Mouse (Mus musculus): ENCODE data around the gene Trp53rkb.

Trp53rkb gene

DNA sequence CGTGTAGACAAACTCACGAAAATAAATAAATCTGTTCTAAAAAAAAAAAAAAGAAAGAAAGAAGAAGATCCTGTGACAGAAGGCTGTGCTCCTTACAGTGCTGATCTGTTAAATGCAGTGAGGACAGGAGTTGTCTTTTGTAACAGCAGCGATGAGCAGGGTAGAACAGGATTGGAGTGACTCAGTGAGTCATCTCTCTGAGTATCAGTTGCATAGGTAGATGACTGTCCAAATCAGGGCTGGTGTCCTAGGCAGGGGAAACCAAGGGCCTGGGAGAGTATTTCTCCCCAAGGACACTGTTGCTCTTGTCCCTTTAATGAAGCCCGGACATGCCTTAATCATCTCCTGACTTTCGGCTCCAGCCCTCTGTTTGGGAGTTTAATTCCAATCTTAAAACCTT, 17.2 kb downstream of the Trp53rkb start:
- Histone ChIP-seq H3K27me3 (ENCODE audit: control insufficient read depth, insufficient read depth, low read length, poor library complexity, severe bottlenecking) (no peaks in the 10 kb centered on the region), H3K36me3 (ENCODE audit: control insufficient read depth, insufficient read depth, low read length, poor library complexity, severe bottlenecking) (no peaks in the 10 kb centered on the region)
- DNase-seq (ENCODE audit: low read depth, low spot score) = no peak

DNA sequence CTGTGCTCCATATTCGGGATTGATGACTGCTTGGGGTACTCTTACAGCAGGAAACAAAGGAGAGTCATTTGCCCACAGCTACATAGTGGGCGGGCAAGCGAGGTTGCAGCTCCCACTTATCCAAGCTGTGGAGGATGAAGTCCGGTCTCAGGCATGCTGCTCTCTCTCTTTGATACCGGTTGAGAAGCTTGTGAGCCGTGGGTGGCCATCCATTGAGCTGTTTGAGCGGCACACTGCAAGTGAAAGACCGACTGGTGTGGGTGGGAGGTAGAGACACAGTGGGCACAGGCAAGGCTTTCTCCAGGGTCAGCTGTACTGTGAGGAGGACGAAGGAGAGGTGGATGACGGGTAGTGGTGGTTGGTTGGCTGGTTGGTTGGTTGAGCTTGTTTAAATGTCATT, 18.5 kb downstream of the Trp53rkb start:
- no peak for DNase-seq (ENCODE audit: low read depth, low spot score)
- no peaks in the 10 kb centered on the region for H3K36me3 ChIP-seq (ENCODE audit: control insufficient read depth, insufficient read depth, low read length, poor library complexity, severe bottlenecking)
- H3K27me3 ChIP-seq (ENCODE audit: control insufficient read depth, insufficient read depth, low read length, poor library complexity, severe bottlenecking) = no peaks in the 10 kb centered on the region

DNA sequence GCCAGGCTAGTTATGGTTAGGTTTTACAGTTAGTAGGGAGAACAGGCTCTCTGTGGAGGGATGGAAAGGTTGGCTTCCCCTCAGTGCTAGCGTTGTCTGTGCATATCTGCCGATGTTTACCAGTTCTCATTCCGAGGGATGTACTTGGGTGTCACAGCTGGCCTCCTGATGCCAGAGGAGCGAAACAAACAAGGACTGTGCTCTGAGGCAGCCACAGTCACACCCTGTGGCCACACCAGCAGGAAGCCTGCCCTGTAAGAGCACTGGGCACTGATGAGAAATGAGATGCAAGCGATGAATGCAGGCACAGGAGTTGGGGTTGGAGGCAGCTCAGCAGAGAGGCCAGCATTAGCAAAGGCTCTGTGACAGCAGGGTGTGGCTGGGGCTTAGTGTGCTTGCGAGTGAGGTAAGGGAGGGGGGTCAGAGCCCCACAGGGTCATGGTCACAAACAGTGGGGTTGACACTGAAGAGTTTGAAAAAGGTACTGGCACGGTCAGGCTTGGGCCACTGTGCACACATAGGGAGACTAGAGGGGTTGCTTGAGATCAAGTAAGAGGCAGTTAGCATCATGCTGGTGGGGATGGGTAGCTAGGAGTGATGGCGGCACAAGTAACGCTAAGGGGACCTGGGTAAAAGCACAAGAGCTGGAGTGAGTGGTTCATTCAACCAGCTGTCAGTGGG, 26.3 kb downstream of the Trp53rkb start:
- no peaks in the 10 kb centered on the region for H3K27me3 ChIP-seq (ENCODE audit: control insufficient read depth, insufficient read depth, low read length, poor library complexity, severe bottlenecking)
- no peaks in the 10 kb centered on the region for H3K36me3 ChIP-seq (ENCODE audit: control insufficient read depth, insufficient read depth, low read length, poor library complexity, severe bottlenecking)
- DNase-seq (ENCODE audit: low read depth, low spot score) = no peak

DNA sequence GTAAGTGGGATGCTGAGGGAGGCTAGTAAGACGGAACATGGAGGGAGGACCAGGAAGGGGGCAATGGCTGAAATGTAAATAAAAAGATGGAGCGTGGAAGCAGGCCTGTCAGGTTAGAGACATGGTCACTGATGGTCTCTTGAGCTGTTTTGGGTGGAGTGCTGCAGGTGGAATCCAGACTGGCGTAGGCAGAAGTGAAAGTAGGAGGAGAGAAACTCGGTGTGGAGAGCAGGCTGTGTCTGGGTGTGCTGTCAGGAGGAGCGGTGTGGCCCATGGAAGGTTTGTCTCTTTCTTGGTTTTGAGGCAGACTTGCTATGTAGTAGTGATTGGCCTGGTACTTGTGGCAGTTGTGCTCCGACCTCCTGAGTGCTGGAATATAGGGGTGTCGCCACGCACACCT, 27.5 kb downstream of the Trp53rkb start:
- peak; percentile 45 for DNase-seq (ENCODE audit: low read depth, low spot score)
- Histone ChIP-seq H3K36me3 (ENCODE audit: control insufficient read depth, insufficient read depth, low read length, poor library complexity, severe bottlenecking) (no peaks in the 10 kb centered on the region), H3K27me3 (ENCODE audit: control insufficient read depth, insufficient read depth, low read length, poor library complexity, severe bottlenecking) (no peaks in the 10 kb centered on the region)

DNA sequence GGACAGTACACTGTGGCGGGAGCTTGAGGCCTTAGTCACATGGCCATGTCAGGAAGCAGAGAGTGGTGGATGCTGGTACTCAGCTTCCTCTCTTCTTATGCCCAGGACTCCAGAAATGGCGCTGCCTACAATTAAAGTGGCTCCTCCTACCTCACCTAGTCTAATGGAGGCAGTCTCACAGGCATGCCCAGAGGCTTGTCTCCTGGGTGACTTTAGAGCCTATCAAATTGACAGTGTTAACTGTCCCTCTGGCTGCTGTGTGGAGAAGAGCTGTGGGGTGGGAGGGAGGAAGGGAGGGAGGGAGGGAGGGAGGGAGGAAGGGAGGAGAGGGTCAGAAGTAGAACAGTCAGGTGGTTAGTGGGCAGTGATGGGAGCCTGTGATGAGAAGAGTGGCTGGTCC, 28.5 kb downstream of the Trp53rkb start:
- peak; percentile 31 for DNase-seq (ENCODE audit: low read depth, low spot score)
- no peaks in the 10 kb centered on the region for H3K36me3 ChIP-seq (ENCODE audit: control insufficient read depth, insufficient read depth, low read length, poor library complexity, severe bottlenecking)
- no peaks in the 10 kb centered on the region for H3K27me3 ChIP-seq (ENCODE audit: control insufficient read depth, insufficient read depth, low read length, poor library complexity, severe bottlenecking)

DNA sequence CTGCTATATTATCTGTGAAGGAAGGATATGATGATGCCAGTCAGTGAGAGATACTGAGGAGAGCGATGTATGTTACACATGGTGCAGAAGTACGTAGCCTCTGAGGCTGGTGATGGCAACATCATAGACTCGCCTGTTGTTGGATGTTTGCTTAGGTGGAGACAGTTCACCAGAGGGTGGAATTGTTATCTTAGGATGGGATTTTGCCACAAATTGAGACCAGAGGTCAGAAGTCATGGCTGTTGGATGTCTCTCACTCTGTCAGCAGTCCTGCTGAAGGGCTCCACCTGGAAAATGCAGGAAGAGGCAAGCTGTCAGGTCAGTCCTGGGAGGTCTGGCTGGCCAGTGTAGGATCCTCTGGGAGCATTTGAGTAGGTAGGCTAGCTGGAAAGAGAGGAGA, 29.1 kb downstream of the Trp53rkb start:
- DNase-seq (ENCODE audit: low read depth, low spot score) = no peak
- H3K36me3 ChIP-seq (ENCODE audit: control insufficient read depth, insufficient read depth, low read length, poor library complexity, severe bottlenecking) = no peaks in the 10 kb centered on the region
- no peaks in the 10 kb centered on the region for H3K27me3 ChIP-seq (ENCODE audit: control insufficient read depth, insufficient read depth, low read length, poor library complexity, severe bottlenecking)

DNA sequence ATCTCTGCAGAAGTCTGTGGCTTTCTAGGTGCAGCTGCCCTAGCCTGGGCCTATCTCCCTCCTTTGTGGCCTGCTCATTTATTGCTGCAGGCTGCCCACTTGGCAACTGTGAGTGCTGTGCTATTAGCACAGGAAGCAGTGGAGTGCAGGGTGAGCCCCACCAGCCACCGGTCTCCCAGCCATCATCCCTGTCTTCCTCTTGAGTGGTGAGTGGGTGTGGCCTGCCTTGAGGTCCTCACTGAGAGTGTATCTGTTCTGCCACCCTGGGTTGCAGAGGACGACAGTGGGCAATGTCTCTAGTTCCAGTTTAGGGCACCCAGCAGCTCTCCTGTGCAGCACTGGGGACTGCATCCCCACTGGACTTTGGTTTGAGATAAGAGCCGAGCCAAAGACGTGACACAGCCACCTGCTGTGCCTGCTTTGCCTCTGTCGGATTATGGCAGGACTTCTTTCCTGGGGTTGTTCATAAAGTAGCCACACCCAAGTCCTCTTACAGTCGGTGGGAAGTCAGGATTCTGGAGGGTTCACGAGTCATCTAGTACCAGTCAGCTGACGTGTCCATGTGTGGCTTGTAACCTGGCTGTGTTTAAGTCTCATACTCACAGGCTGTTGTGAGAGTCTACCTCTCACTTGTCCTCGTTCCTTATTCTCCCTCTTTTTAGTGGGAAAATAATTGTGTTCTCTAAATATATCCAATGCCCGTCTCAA, 29.9 kb downstream of the Trp53rkb start:
- DNase-seq (ENCODE audit: low read depth, low spot score) = no peak
- Histone ChIP-seq H3K27me3 (ENCODE audit: control insufficient read depth, insufficient read depth, low read length, poor library complexity, severe bottlenecking) (no peaks in the 10 kb centered on the region), H3K36me3 (ENCODE audit: control insufficient read depth, insufficient read depth, low read length, poor library complexity, severe bottlenecking) (no peaks in the 10 kb centered on the region)

DNA sequence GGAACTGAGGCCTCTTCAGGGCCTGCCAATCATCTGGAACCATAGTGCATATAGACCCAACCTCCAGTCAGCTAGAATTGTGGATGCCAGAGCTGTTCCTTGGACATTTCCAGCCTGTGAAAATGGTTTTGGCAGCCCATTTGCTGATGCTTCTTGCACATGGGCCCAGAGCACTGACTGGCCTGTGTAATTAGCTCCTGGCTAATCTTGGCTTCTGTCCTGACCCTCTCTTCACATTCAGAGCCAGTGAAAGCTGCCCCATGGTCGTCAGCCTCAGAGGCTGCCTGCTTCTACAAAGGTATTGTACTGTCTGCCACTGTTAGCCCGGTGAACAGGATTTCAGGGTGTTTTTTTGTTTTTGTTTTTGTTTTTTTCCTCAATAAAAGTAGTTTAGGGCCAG, 30.6 kb downstream of the Trp53rkb start:
- Histone ChIP-seq H3K36me3 (ENCODE audit: control insufficient read depth, insufficient read depth, low read length, poor library complexity, severe bottlenecking) (no peaks in the 10 kb centered on the region), H3K27me3 (ENCODE audit: control insufficient read depth, insufficient read depth, low read length, poor library complexity, severe bottlenecking) (no peaks in the 10 kb centered on the region)
- no peak for DNase-seq (ENCODE audit: low read depth, low spot score)

DNA sequence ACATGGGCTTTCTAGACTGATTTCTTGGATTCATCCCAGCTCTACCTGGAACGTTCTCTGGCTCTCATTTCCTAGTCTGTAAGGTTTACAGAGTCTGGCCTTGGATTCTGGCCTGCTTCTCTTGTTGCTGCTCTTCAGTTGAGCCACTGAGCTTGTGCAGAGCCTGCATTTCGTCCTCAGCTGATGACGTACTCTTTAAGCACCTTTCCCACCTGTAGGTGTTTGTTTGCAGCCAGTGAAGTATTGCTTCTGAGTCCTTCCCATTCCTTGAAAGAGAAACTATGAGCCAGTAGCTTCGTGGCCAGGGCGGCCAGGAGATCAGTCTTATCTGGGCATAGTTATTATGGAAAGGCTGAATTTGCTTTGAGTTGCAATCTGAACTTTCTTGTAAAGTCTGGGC, 32.1 kb downstream of the Trp53rkb start:
- Histone ChIP-seq H3K36me3 (ENCODE audit: control insufficient read depth, insufficient read depth, low read length, poor library complexity, severe bottlenecking) (0 out of 2 replicates have a peak, but pooled peaks cover 2% of the 10 kb centered on the region), H3K27me3 (ENCODE audit: control insufficient read depth, insufficient read depth, low read length, poor library complexity, severe bottlenecking) (no peaks in the 10 kb centered on the region)
- DNase-seq (ENCODE audit: low read depth, low spot score) = no peak

DNA sequence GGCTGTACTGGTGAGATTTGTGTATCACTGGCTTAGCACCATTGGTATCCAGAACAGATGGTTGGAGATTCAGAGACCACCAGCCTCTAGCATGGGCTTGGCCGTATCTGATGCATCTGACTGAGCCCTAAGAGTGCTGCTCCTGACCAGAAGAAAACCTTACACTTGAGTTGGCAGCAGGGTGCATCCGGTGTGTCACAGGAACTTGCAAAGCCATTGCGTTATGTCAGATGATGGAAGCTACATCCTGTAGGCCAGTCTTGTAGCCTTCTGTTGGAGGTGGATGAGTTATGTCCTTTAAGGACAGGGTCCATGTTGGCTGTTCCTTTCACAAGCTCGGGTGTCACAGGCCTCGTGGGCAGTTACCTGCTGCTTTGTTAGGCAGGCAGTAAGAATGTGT, 32.7 kb downstream of the Trp53rkb start:
- peak; percentile 29 for DNase-seq (ENCODE audit: low read depth, low spot score)
- Histone ChIP-seq H3K36me3 (ENCODE audit: control insufficient read depth, insufficient read depth, low read length, poor library complexity, severe bottlenecking) (peaks cover 2% of the 10 kb centered on the region; the same call in 1 of the 2 replicates), H3K27me3 (ENCODE audit: control insufficient read depth, insufficient read depth, low read length, poor library complexity, severe bottlenecking) (no peaks in the 10 kb centered on the region)

DNA sequence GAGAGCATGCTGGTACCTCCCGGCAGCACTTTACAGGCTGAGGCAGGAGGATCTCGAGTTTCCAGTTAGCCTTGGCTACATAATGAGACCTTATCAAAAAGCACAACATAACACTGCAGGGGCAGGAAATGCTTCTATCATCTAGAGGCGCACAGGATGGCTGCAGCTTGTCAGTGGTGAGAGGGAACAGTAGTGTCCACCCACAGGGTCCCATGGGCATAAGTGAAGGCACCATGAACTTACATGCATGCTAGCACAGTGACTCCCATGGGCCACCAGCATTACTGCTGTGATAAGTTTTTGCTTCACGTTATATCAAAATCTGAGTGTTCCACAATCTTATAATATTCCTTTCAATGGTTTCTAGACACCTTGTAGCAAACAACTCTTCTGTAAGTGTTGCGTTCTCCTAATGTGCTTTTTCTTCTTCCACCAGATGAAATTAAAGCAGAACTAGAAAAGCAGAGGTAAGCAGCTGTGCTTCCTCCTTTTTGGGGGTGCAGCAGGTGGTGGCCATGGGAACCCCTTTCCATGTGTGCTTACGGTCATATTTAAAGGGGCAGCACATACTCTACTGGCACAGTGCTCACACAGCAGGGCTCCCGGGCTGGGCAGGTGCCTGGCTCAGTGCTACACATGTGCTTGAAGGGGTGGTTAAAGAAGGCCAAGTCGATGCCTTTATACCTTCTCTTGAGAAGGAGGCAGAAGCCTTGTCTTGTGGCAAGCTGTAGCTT, 34.3 kb downstream of the Trp53rkb start:
- peaks cover 3% of the 10 kb centered on the region; the same call in 1 of the 2 replicates for H3K36me3 ChIP-seq (ENCODE audit: control insufficient read depth, insufficient read depth, low read length, poor library complexity, severe bottlenecking)
- DNase-seq (ENCODE audit: low read depth, low spot score) = peak; percentile 77
- no peaks in the 10 kb centered on the region for H3K27me3 ChIP-seq (ENCODE audit: control insufficient read depth, insufficient read depth, low read length, poor library complexity, severe bottlenecking)

DNA sequence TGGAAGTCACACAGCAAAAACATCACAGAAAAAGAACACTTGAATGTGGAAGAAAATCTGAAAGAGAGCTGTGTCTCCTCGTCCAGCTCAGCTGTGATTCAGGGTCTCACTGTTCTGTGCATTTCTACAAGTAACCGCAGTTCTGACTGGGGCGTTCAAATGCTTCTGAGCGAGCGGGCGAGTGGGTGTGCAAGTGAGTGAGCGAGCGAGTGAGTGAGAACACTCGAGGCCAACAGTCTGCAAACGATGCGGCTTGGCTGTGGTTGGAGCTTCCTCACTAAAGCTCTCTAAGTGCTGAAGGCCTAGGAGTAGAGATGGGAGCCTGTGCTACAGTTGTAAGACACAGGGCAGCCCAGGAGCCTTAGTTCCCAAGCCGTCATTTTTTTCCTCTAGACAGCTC, 36.0 kb downstream of the Trp53rkb start:
- Histone ChIP-seq H3K27me3 (ENCODE audit: control insufficient read depth, insufficient read depth, low read length, poor library complexity, severe bottlenecking) (no peaks in the 10 kb centered on the region), H3K36me3 (ENCODE audit: control insufficient read depth, insufficient read depth, low read length, poor library complexity, severe bottlenecking) (peaks cover 3% of the 10 kb centered on the region; the same call in 1 of the 2 replicates)
- DNase-seq (ENCODE audit: low read depth, low spot score) = no peak

DNA sequence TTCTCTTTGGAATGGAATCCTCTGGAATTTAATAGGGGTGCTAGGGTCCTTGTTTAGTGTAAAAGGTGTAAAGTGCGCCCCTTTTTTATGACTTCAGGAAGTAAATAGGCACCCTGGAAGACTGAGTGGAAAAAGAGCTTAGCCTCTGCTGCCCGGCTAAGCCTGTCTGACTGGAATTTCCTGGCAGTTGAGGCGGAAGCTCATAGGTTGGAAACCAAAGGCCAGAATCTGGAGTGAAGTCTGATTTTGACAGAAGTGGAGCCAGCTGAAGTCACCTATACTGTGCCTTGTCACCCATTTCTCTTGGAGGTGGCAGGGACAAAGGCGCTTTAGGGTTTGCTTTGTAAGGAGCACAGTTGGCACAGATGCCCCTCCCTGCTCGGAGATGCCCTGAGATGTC, 38.0 kb downstream of the Trp53rkb start:
- DNase-seq (ENCODE audit: low read depth, low spot score) = no peak
- Histone ChIP-seq H3K27me3 (ENCODE audit: control insufficient read depth, insufficient read depth, low read length, poor library complexity, severe bottlenecking) (no peaks in the 10 kb centered on the region), H3K36me3 (ENCODE audit: control insufficient read depth, insufficient read depth, low read length, poor library complexity, severe bottlenecking) (peaks cover 8% of the 10 kb centered on the region)

DNA sequence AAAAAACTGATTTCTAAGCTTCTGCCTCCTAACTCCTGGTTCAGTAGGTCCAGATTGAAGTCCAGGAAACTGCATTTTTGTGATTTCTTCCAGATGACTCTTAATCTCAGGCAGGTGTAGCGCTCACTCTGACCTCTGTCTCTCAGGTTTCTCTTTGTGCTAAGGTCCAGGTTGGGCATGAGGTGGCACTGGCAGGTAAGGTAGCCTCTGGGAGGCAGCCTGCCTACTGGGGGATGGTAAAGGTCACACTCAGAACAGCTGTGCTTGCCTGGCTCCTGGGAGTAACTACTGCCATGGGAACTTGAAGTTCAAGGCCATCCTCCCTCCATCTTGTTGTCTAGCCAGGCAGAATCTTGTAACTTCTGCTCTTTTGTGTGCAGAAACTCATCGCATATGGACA, 41.8 kb downstream of the Trp53rkb start:
- no peak for DNase-seq (ENCODE audit: low read depth, low spot score)
- Histone ChIP-seq H3K36me3 (ENCODE audit: control insufficient read depth, insufficient read depth, low read length, poor library complexity, severe bottlenecking) (peaks cover 22% of the 10 kb centered on the region), H3K27me3 (ENCODE audit: control insufficient read depth, insufficient read depth, low read length, poor library complexity, severe bottlenecking) (no peaks in the 10 kb centered on the region)

DNA sequence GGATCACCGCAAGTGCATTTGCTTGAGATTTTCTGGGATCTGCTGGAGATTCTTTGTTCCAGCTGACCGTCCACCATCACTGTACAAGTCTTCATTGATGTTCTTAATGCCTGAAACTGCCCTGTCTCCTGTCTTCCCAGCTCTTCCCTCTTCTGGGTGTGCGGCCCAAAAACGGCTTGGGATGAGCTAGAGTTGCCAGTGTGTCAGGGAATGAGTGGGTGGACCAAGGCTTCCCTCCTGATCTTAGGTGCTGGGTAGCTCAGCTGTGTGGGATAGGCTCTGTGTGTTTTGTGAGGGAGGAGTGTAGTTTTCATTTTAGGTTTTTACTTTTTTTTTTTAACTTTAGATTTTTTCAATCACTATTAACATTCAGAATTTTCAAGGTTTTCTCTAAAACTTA, 42.5 kb downstream of the Trp53rkb start:
- peaks cover 22% of the 10 kb centered on the region for H3K36me3 ChIP-seq (ENCODE audit: control insufficient read depth, insufficient read depth, low read length, poor library complexity, severe bottlenecking)
- DNase-seq (ENCODE audit: low read depth, low spot score) = no peak
- no peaks in the 10 kb centered on the region for H3K27me3 ChIP-seq (ENCODE audit: control insufficient read depth, insufficient read depth, low read length, poor library complexity, severe bottlenecking)
